Mouse (Mus musculus): ENCODE measurements around the gene Hist1h2bc. TPM values are rescaled to one million over a fixed set of nuclear protein-coding genes. Genes with fewer than 3 reads are reported as not detected.

Gene Hist1h2bc
- total and polyA plus RNA-seq, 3 experiments = 143 to 308 (median 210) TPM

DNA sequence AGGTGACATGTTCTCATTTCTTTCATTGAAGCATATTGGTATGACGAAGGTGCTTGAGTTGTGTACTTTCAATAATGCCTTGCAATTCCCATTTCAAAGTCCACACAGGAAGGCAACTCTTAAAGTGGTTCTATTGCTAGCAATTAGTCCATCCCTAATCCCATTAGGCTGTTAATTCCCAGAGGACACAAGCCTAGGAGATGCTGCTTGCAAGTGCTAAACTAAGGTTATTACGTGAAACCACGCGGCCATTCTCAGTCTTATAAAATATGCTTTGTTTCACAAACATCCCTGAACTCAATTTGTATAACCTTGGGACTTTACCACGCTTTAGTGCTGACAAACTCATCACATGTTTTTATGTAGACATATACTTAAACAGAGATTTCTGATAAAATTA lies 53.1 kb downstream of the Hist1h2bc start:
- DNase-seq = no peak

DNA sequence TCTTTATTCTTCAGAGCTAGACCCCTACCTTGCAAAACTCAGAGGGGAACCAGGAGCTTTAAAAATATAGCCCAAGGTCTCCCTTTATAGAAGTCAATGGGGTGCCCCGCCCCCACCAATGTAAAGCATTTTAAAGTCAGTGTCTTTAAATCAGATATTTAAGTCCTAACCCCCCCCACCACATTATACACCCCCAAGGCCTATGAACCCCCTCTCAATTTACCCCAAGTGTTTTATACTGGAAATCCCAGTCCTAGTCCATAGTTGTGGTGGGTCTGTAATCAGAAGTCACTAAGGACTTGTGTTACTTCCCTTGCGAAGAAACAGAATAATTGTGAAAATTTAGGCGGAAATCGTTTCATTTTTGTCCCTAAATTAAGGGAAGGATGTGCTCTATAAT lies 54.0 kb downstream of the Hist1h2bc start:
- DNase-seq = no peak

DNA sequence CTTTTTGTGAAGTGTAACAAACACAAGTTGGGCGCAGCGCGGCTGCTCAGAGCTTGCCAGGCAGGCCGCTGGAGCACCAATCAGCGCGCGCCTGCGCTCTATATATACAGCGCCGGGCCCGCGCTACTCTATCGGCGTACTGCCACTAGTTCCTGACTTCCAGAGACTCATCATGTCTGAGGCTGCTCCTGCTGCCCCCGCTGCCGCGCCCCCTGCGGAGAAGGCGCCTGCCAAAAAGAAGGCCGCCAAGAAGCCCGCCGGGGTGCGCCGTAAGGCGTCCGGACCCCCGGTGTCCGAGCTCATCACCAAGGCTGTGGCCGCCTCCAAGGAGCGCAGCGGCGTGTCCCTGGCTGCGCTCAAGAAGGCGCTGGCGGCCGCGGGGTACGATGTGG lies 54.7 kb downstream of the Hist1h2bc start, which contains the start of gene Hist1h1c:
Gene Hist1h1c (plus strand): TSS at position 132 of the 392 bp plus-strand sequence.
- peak; percentile 94 for DNase-seq

DNA sequence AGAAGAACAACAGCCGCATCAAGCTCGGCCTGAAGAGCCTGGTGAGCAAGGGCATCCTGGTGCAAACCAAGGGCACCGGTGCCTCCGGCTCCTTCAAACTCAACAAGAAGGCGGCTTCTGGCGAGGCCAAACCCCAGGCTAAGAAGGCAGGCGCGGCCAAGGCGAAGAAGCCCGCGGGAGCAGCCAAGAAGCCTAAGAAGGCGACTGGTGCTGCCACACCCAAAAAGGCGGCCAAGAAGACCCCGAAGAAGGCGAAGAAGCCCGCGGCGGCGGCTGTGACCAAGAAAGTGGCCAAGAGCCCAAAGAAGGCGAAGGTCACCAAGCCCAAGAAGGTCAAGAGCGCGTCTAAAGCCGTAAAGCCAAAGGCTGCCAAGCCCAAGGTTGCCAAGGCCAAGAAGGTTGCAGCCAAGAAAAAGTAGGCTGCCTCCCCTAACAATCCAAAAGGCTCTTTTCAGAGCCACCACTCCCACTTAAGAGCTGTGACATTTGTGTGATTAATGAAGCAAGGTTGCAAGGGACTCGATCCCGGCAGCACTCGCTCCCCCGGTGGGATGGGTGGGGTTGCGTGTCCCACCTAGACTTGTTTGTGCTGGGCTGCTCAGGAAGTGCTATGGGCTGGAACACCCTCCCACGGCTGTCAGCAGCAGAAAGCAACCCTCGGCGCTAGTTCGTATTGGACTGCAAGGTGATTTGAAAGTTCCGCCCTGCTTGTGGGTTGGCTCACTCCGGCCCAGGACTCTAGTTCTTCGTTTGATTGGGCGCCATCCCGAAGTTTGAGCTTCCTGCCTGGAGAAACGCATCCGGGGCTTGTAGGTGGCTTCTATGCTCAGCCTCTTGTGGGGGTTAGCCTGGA lies 55.3 kb downstream of the Hist1h2bc start:
- DNase-seq = peak; percentile 95

GRCm38 (mm10) chr13:23739922-23740252 lies 55.9 kb downstream of the Hist1h2bc start:
- no peak for DNase-seq

DNA sequence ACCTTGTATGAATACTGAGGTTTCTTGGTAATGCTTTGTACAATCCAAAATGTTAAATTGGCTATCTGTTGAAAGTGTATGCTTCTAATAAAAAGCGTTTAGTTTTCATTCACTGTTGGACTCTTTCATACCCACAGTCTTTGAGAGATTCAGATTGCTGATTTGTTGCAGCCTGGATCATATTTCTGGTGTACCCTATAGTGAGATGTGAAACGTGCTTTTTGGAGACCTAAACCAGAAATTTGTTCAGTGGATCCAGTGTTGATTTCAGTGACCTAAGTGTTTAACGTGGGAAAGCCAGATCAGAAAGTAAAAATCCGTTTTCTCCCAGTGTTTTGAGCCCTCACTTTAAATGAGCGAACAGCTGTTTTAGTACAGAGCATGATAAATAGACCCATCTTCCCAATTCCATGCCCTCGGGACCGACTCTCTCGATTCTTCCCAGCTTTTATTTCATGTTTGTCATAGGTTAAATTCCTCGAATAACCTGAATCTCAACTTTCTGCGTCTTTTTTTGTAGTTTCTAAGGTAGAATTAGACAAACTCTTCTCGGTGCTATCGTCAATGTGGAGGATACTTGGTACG lies 56.3 kb downstream of the Hist1h2bc start:
- no peak for DNase-seq

- DNase-seq = no peak
Observed at GRCm38 (mm10) chr13:23740910-23741309, 56.9 kb downstream of the Hist1h2bc start.

GRCm38 (mm10) chr13:23742007-23742406 lies 58.0 kb downstream of the Hist1h2bc start:
- no peak for DNase-seq

Small RNAs within 50 kb of the gene (microRNA-seq; reads per million reads assigned to microRNA genes)
- gene Gm44350 = 0 reads per million in 2 experiments

Other genes starting within 250 kb of the Hist1h2bc start
Only the 30 nearest of the 37 such genes appear.
- gene Hist1h2af, start 150.3 kb upstream of the Hist1h2bc start, total RNA-seq (2021) = 10 to 100 TPM; 17.9 to 20.0 TPM
- 24.9 and 66.0 TPM in 2 replicates for gene Hist1h2af, start 150.3 kb upstream of the Hist1h2bc start, polyA plus RNA-seq (2012; rRNA removed)
- gene Hist1h3g, start 148.8 kb upstream of the Hist1h2bc start, total RNA-seq (2021) = 1 to 10 TPM; 2.2 to 7.1 TPM
- 3.2 and 3.5 TPM in 2 replicates for gene Hist1h3g, start 148.8 kb upstream of the Hist1h2bc start, polyA plus RNA-seq (2012; rRNA removed)
- 1 to 10 TPM; 3.0 to 3.2 TPM for gene Hist1h2bh, start 140.8 kb upstream of the Hist1h2bc start, total RNA-seq (2021)
- gene Hist1h2bh, start 140.8 kb upstream of the Hist1h2bc start, polyA plus RNA-seq (2012; rRNA removed) = 1.2 and 1.5 TPM in 2 replicates
- gene Hist1h3f, start 140.1 kb upstream of the Hist1h2bc start, total RNA-seq (2021) = 10 to 100 TPM; 16.8 to 18.0 TPM
- gene Hist1h3f, start 140.1 kb upstream of the Hist1h2bc start, polyA plus RNA-seq (2012; rRNA removed) = 3.0 and 3.1 TPM in 2 replicates
- 10 to 100 TPM; 37.2 to 51.6 TPM for gene Hist1h4f, start 132.6 kb upstream of the Hist1h2bc start, total RNA-seq (2021)
- 0.40 and 2.2 TPM in 2 replicates for gene Hist1h4f, start 132.6 kb upstream of the Hist1h2bc start, polyA plus RNA-seq (2012; rRNA removed)
- 1 to 10 TPM; 2.4 to 3.4 TPM for gene Hist1h1d, start 130.9 kb upstream of the Hist1h2bc start, total RNA-seq (2021)
- not detected in 2 replicates for gene Hist1h1d, start 130.9 kb upstream of the Hist1h2bc start, polyA plus RNA-seq (2012; rRNA removed)
- 10 to 100 TPM; 41.4 to 51.2 TPM for gene Hist1h3e, start 121.8 kb upstream of the Hist1h2bc start, total RNA-seq (2021)
- gene Hist1h3e, start 121.8 kb upstream of the Hist1h2bc start, polyA plus RNA-seq (2012; rRNA removed) = 12.8 and 14.0 TPM in 2 replicates
- gene Hist1h2ae, start 113.0 kb upstream of the Hist1h2bc start, total RNA-seq (2021) = 1 to 10 TPM; 2.7 to 4.9 TPM
- 0.90 and 3.7 TPM in 2 replicates for gene Hist1h2ae, start 113.0 kb upstream of the Hist1h2bc start, polyA plus RNA-seq (2012; rRNA removed)
- 10 to 100 TPM; 41.1 to 60.2 TPM for gene Hist1h2bg, start 112.8 kb upstream of the Hist1h2bc start, total RNA-seq (2021)
- gene Hist1h2bg, start 112.8 kb upstream of the Hist1h2bc start, polyA plus RNA-seq (2012; rRNA removed) = 25.3 and 27.0 TPM in 2 replicates
- 10 to 100 TPM; 17.9 to 21.6 TPM for gene Hist1h2bf, start 110.0 kb upstream of the Hist1h2bc start, total RNA-seq (2021)
- gene Hist1h2bf, start 110.0 kb upstream of the Hist1h2bc start, polyA plus RNA-seq (2012; rRNA removed) = 0.80 and 5.5 TPM in 2 replicates
- gene Hist1h2ad, start 109.8 kb upstream of the Hist1h2bc start, total RNA-seq (2021) = 1 to 10 TPM; 2.9 to 6.4 TPM
- 2.5 and 3.2 TPM in 2 replicates for gene Hist1h2ad, start 109.8 kb upstream of the Hist1h2bc start, polyA plus RNA-seq (2012; rRNA removed)
- gene Hist1h3d, start 108.4 kb upstream of the Hist1h2bc start, total RNA-seq (2021) = 1 to 10 TPM; 3.7 to 6.5 TPM
- 3.7 TPM in 2 replicates for gene Hist1h3d, start 108.4 kb upstream of the Hist1h2bc start, polyA plus RNA-seq (2012; rRNA removed)
- gene Hist1h4d, start 102.6 kb upstream of the Hist1h2bc start, total RNA-seq (2021) = 100 to 1,000 TPM; 118 to 129 TPM
- gene Hist1h4d, start 102.6 kb upstream of the Hist1h2bc start, polyA plus RNA-seq (2012; rRNA removed) = 2.6 and 2.7 TPM in 2 replicates
- 10 to 100 TPM; 11.3 to 14.8 TPM for gene Hist1h2be, start 63.1 kb upstream of the Hist1h2bc start, total RNA-seq (2021)
- 1.7 and 2.0 TPM in 2 replicates for gene Hist1h2be, start 63.1 kb upstream of the Hist1h2bc start, polyA plus RNA-seq (2012; rRNA removed)
- 10 to 100 TPM; 44.2 to 71.4 TPM for gene Hist1h1e, start 61.6 kb upstream of the Hist1h2bc start, total RNA-seq (2021)
- 1.0 and 1.2 TPM in 2 replicates for gene Hist1h1e, start 61.6 kb upstream of the Hist1h2bc start, polyA plus RNA-seq (2012; rRNA removed)
- gene Hist1h2ac, start 251 bp upstream of the Hist1h2bc start, total RNA-seq (2021) = 1 to 10 TPM; 2.0 to 2.5 TPM
- gene Hist1h2ac, start 251 bp upstream of the Hist1h2bc start, polyA plus RNA-seq (2012; rRNA removed) = 0.34 and 0.87 TPM in 2 replicates
- not detected for gene Hist1h1t, start 11.6 kb downstream of the Hist1h2bc start, total RNA-seq (2021)
- not detected in 2 replicates for gene Hist1h1t, start 11.6 kb downstream of the Hist1h2bc start, polyA plus RNA-seq (2012; rRNA removed)
- 10 to 100 TPM; 70.2 to 84.7 TPM for gene Hist1h4c, start 14.3 kb downstream of the Hist1h2bc start, total RNA-seq (2021)
- 1.7 and 2.8 TPM in 2 replicates for gene Hist1h4c, start 14.3 kb downstream of the Hist1h2bc start, polyA plus RNA-seq (2012; rRNA removed)
- 10 to 100 TPM; 22.3 to 33.0 TPM for gene Hfe, start 26.7 kb downstream of the Hist1h2bc start, total RNA-seq (2021)
- gene Hfe, start 26.7 kb downstream of the Hist1h2bc start, polyA plus RNA-seq (2012; rRNA removed) = 27.9 and 30.3 TPM in 2 replicates
- gene Hist1h1c, start 54.6 kb downstream of the Hist1h2bc start, total RNA-seq (2021) = 100 to 1,000 TPM; 168 to 270 TPM
- gene Hist1h1c, start 54.6 kb downstream of the Hist1h2bc start, polyA plus RNA-seq (2012; rRNA removed) = 32.9 and 41.2 TPM in 2 replicates
- gene Hist1h3c, start 61.4 kb downstream of the Hist1h2bc start, total RNA-seq (2021) = 10 to 100 TPM in 1 of 2 experiments, 1 to 10 TPM in 1; 4.6 to 14.7 TPM
- gene Hist1h3c, start 61.4 kb downstream of the Hist1h2bc start, polyA plus RNA-seq (2012; rRNA removed) = 4.9 and 6.7 TPM in 2 replicates
- gene Hist1h2bb, start 62.5 kb downstream of the Hist1h2bc start, total RNA-seq (2021) = 10 to 100 TPM; 17.1 TPM
- gene Hist1h2bb, start 62.5 kb downstream of the Hist1h2bc start, polyA plus RNA-seq (2012; rRNA removed) = 4.2 and 5.6 TPM in 2 replicates
- 10 to 100 TPM; 25.7 to 26.0 TPM for gene Hist1h2ab, start 66.9 kb downstream of the Hist1h2bc start, total RNA-seq (2021)
- gene Hist1h2ab, start 66.9 kb downstream of the Hist1h2bc start, polyA plus RNA-seq (2012; rRNA removed) = 1.6 and 4.1 TPM in 2 replicates
- 10 to 100 TPM; 25.0 to 32.1 TPM for gene Hist1h3b, start 68.1 kb downstream of the Hist1h2bc start, total RNA-seq (2021)
- gene Hist1h3b, start 68.1 kb downstream of the Hist1h2bc start, polyA plus RNA-seq (2012; rRNA removed) = 2.5 and 3.2 TPM in 2 replicates
- gene Hist1h4b, start 72.8 kb downstream of the Hist1h2bc start, total RNA-seq (2021) = 10 to 100 TPM; 64.3 to 65.2 TPM
- gene Hist1h4b, start 72.8 kb downstream of the Hist1h2bc start, polyA plus RNA-seq (2012; rRNA removed) = 2.4 and 3.9 TPM in 2 replicates
- gene Hist1h4a, start 77.0 kb downstream of the Hist1h2bc start, total RNA-seq (2021) = 10 to 100 TPM; 21.1 to 26.3 TPM
- gene Hist1h4a, start 77.0 kb downstream of the Hist1h2bc start, polyA plus RNA-seq (2012; rRNA removed) = 0.36 and 2.1 TPM in 2 replicates
- 10 to 100 TPM; 32.5 to 35.7 TPM for gene Hist1h3a, start 78.2 kb downstream of the Hist1h2bc start, total RNA-seq (2021)
- gene Hist1h3a, start 78.2 kb downstream of the Hist1h2bc start, polyA plus RNA-seq (2012; rRNA removed) = 4.2 and 6.6 TPM in 2 replicates
- 10 to 100 TPM; 11.0 to 19.6 TPM for gene Hist1h1a, start 79.5 kb downstream of the Hist1h2bc start, total RNA-seq (2021)
- gene Hist1h1a, start 79.5 kb downstream of the Hist1h2bc start, polyA plus RNA-seq (2012; rRNA removed) = 0.21 and 0.25 TPM in 2 replicates
- under 1 TPM in 1 of 2 experiments, not detected in 1; 0.43 TPM for gene Trim38, start 85.7 kb downstream of the Hist1h2bc start, total RNA-seq (2021)
- gene Trim38, start 85.7 kb downstream of the Hist1h2bc start, polyA plus RNA-seq (2012; rRNA removed) = not detected in 2 replicates
- under 1 TPM in 1 of 2 experiments, not detected in 1; 0.20 TPM for gene Slc17a2, start 122.8 kb downstream of the Hist1h2bc start, total RNA-seq (2021)
- 0.07 TPM in 1 of 2 replicates, not detected in the other for gene Slc17a2, start 122.8 kb downstream of the Hist1h2bc start, polyA plus RNA-seq (2012; rRNA removed)

All from adrenal gland, adult 2 months (tissue).